Mouse (Mus musculus) thymus, adult 2 months (tissue): ENCODE measurements around the gene Gm20683.

Experiments used
- CTCF ChIP-seq: fragments of 200-500 bp; IDR thresholded peaks from 2 replicates; pipeline ENCODE4 v1.5.1; 2012; ENCODE audit warnings: mild to moderate bottlenecking, control low read depth, low read length, moderate library complexity, borderline replicate concordance; ENCODE audit not compliant: control insufficient read depth, poor library complexity, insufficient read depth; ENCODE audit errors: extremely low read depth
- POLR2A ChIP-seq: fragments of 200-500 bp; IDR thresholded peaks from 2 replicates; pipeline ENCODE4 v1.6.1; 2012; ENCODE audit warnings: mild to moderate bottlenecking, low read length, control low read depth, moderate library complexity; ENCODE audit not compliant: control insufficient read depth, poor library complexity, insufficient read depth; ENCODE audit errors: extremely low read depth

DNA sequence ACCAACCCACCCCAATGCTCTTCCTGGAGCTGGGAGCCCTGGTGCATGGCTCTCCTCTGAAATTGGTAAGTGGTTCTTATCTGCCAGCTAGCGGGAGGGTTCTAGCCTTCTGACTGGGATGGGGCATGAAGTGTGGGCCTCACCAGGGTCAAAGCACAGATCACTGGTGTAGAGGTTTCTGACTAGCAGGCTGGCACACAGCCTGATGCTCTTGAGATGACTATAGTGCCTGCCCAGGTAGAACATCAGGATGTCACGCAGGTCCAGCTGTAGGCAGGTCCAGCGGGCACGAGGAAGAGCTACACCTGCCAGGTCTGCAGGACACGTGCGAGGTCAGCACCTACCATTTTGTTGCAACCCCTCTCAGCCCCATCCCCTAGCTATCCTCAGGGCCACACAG is 18.7 kb upstream of the Gm20683 start:
- TF ChIP-seq POLR2A = no peak
- TF ChIP-seq CTCF = no peak
